Mouse (Mus musculus): ENCODE measurements around the gene Pebp1.

DNA sequence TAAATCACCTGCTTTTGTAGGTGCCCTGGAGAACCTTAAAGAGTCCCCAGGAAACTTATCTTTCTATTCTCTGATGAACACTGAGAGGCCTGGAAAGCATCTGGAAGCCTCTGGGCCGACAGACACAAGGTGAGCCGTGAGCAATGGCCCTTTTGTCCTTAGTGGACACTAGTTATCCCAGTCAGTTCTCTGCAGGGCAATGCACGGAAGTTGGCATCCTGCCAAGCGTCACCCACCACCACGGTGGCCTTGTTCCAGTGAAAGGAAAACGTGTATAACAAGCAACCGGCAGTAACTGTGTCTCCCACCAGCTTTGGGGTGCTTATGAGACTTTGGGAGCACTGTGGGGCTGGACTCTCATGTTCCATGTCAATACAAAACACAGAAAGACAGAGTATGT lies 2.7 kb downstream of the Pebp1 start:
- no peak for TF ChIP-seq POLR2A (IDR thresholded peaks at IDR 0.05; ENCODE audit: insufficient read depth, low read depth, low read length)
- no peak for TF ChIP-seq CTCF (IDR thresholded peaks at IDR 0.05)
- TF ChIP-seq EP300 (IDR thresholded peaks at IDR 0.05; ENCODE audit: insufficient read depth, low read depth, low read length), result no peak

Measured in heart, adult 2 months (tissue).